Mouse (Mus musculus) kidney, postnatal 0 days (tissue): Measurements from ENCODE around the gene Atrn. TPM values are rescaled to one million over a fixed set of nuclear protein-coding genes. Genes with fewer than 3 reads are reported as not detected.

ENCODE experiments used
- ATAC-seq: fragments of 200-750 bp; cut with Nextera tagmentation; replicated peaks from 2 replicates; pipeline ENCODE4 v1.8.0; 2017; ENCODE audit warnings: low read depth, moderate number of reproducible peaks, moderate TSS enrichment, moderate library complexity; ENCODE audit not compliant: low FRiP score
- DNase-seq: peaks from one replicate; pipeline ENCODE4 v3.0.0-alpha.2; 2016; ENCODE audit warnings: low spot score
- H3K27ac ChIP-seq: fragments of 300-500 bp; sonication (generic); 2 replicates; pipeline ENCODE4 v1.5.1; 2014; ENCODE audit warnings: mild to moderate bottlenecking
- H3K27me3 ChIP-seq: fragments of 300-500 bp; sonication (generic); 2 replicates; pipeline ENCODE4 v1.6.1; 2014; ENCODE audit warnings: low read length, mixed read lengths; ENCODE audit not compliant: insufficient read depth
- H3K36me3 ChIP-seq: fragments of 300-500 bp; sonication (generic); 2 replicates; pipeline ENCODE4 v1.6.1; 2014; ENCODE audit warnings: low read length, mixed read lengths; ENCODE audit not compliant: insufficient read depth
- H3K4me1 ChIP-seq: fragments of 300-500 bp; sonication (generic); replicated peaks from 2 replicates; pipeline ENCODE4 v1.6.1; 2014; ENCODE audit warnings: antibody characterized with exemption, low read length, mixed read lengths; ENCODE audit not compliant: insufficient read depth
- H3K4me2 ChIP-seq: fragments of 300-500 bp; sonication (generic); 2 replicates; pipeline ENCODE4 v1.6.1; 2014; ENCODE audit warnings: mild to moderate bottlenecking, low read length, moderate library complexity, mixed read lengths
- H3K4me3 ChIP-seq: fragments of 300-500 bp; sonication (generic); replicated peaks from 2 replicates; pipeline ENCODE4 v1.5.1; 2014; ENCODE audit warnings: low read depth, low read length
- H3K9ac ChIP-seq: fragments of 300-500 bp; sonication (generic); 2 replicates; pipeline ENCODE4 v1.6.1; 2014; ENCODE audit warnings: low read depth, low read length
- H3K9me3 ChIP-seq: fragments of 300-500 bp; sonication (generic); replicated peaks from 2 replicates; pipeline ENCODE4 v1.6.1; 2016; ENCODE audit warnings: low read length, inconsistent platforms, mixed read lengths
- CTCF ChIP-seq: IDR thresholded peaks from 2 replicates; pipeline ENCODE4 v1.5.1; 2016; ENCODE audit warnings: antibody characterized with exemption, low read depth, mild to moderate bottlenecking, moderate library complexity
- WGBS: fragments of 180-500 bp; shearing (Covaris S2); extraction: QIAGEN DNeasy Blood & Tissue Kit; methylation state at CpG from one replicate; pipeline ENCODE4 v1.1.7; 2014; 5-methylcytosine and 5-hydroxymethylcytosine counted together
- polyA plus RNA-seq: library from polyadenylated mRNA; unstranded; fragments of >200 nt; fragmentation: Nextera tagmentation; extraction: Ambion mirVana; gene quantifications from 2 replicates; pipeline ENCODE4 v1.2.1, GENCODE M21; 2015

Gene Atrn
- polyA plus RNA-seq, 1 experiment from 2014 or later: 6.2 TPM

- no peaks in the 10 kb centered on the region for H3K27me3 ChIP-seq
- no peak overlapping the region for H3K4me2 ChIP-seq
- no peak for TF ChIP-seq CTCF
- no peak overlapping the region for H3K9ac ChIP-seq
- peak; percentile 50 for DNase-seq
- no peak overlapping the region for H3K4me3 ChIP-seq
- H3K36me3 ChIP-seq: no peaks in the 10 kb centered on the region
- no peaks in the 10 kb centered on the region for H3K9me3 ChIP-seq
- H3K4me1 ChIP-seq: 0 out of 2 replicates have a peak, but pooled peaks cover 6% of the 10 kb centered on the region
- 13% methylated on average over 3 of the region's 3 CpGs for WGBS
- H3K27ac ChIP-seq: peak overlapping the region; percentile 5; the same call in 1 of the 2 replicates
- ATAC-seq: no peak
Observed at GRCm38 (mm10) chr2:130916521-130917147, 10.3 kb downstream of the Atrn start.

DNA sequence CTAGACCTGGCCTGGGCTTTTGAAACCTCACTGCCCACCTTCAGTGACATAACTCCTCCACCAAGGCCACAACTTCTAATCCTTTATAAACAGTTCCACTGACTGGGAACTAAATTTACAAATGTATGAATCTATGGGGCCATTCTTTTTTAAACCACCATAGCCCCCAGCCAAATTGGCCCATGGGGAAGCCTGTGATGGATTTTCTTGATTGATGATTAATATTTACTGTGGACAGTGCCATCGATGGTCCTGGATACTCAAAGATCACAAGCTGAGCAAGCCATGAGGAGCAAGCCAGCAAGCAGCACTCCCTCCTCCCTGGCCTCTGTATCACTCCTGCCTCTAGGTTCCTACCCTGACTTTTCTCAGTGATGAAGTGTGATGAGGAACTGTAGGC lies 11.4 kb downstream of the Atrn start:
- WGBS: 92% methylated on average over 1 of the region's 1 CpGs
- Histone ChIP-seq H3K4me1 (0 out of 2 replicates have a peak, but pooled peaks cover 6% of the 10 kb centered on the region), H3K27me3 (no peaks in the 10 kb centered on the region), H3K9me3 (no peaks in the 10 kb centered on the region), H3K4me2 (no peak overlapping the region), H3K4me3 (no peak overlapping the region), H3K9ac (no peak overlapping the region), H3K36me3 (no peaks in the 10 kb centered on the region), H3K27ac (no peak overlapping the region)
- no peak for DNase-seq
- TF ChIP-seq CTCF: no peak
- no peak for ATAC-seq

- H3K36me3 ChIP-seq: no peaks in the 10 kb centered on the region
- ATAC-seq (no peak), DNase-seq (peak; percentile 5)
- H3K27ac ChIP-seq: no peak overlapping the region
- no peaks in the 10 kb centered on the region for H3K27me3 ChIP-seq
- 0 out of 2 replicates have a peak, but pooled peaks cover 4% of the 10 kb centered on the region for H3K4me1 ChIP-seq
- H3K4me3 ChIP-seq: no peak overlapping the region
- H3K9ac ChIP-seq: no peak overlapping the region
- no peaks in the 10 kb centered on the region for H3K9me3 ChIP-seq
- 35% methylated on average over 5 of the region's 5 CpGs for WGBS
- no peak for TF ChIP-seq CTCF
- H3K4me2 ChIP-seq: no peak overlapping the region
Observed at GRCm38 (mm10) chr2:130919062-130919593, 12.8 kb downstream of the Atrn start.

DNA sequence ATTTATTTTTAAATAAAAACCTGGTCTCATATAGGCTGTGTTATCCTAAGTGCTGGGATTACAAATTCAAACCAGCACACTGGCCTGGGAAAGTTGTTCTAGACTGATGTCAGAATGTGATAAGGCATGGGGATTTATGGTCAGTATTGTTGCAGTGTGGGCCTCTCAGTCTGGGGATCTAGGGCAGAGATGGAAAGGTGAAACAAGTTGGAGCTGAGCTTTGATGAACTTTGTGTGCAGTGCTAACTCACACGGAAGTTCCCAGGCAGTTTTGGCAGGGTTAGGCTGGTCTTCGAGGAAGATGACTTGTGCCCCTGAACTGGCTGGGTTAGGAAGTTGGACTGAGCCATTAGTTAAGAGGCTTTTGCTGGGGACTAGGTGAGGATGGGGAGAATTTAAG lies 18.7 kb downstream of the Atrn start:
- ATAC-seq (no peak), DNase-seq (no peak)
- H3K36me3 ChIP-seq: no peaks in the 10 kb centered on the region
- 58% methylated on average over 2 of the region's 2 CpGs for WGBS
- TF ChIP-seq CTCF: no peak
- H3K9ac ChIP-seq: no peak overlapping the region
- no peaks in the 10 kb centered on the region for H3K27me3 ChIP-seq
- H3K4me2 ChIP-seq: no peak overlapping the region
- H3K9me3 ChIP-seq: no peaks in the 10 kb centered on the region
- H3K27ac ChIP-seq: no peak overlapping the region
- no peak overlapping the region for H3K4me3 ChIP-seq
- H3K4me1 ChIP-seq: no peaks in the 10 kb centered on the region

DNA sequence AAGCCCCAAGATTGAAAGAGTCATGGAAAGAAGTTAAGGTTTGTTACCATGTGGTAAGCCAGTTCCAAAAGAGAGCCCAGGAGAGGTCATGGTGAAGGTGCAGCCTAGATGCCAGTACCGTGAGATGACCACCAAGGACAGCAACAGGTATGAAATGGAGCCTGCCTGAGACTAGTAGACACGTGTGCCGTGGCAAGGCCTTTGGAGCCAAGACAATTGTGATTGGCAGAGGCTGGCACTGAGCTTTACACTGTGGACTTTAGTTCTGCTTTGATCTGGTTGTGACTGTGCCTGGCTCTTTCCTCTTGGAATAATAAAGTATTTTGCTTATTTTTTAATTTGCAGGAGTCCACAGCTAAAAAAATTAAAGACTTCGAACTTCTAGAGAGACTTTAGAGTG lies 21.7 kb downstream of the Atrn start:
- H3K27ac ChIP-seq: no peak overlapping the region
- 90% methylated on average over 4 of the region's 4 CpGs for WGBS
- TF ChIP-seq CTCF: no peak
- H3K27me3 ChIP-seq: no peaks in the 10 kb centered on the region
- H3K4me2 ChIP-seq: no peak overlapping the region
- no peaks in the 10 kb centered on the region for H3K4me1 ChIP-seq
- no peak overlapping the region for H3K9ac ChIP-seq
- no peak overlapping the region for H3K4me3 ChIP-seq
- no peak for ATAC-seq
- no peaks in the 10 kb centered on the region for H3K9me3 ChIP-seq
- H3K36me3 ChIP-seq: no peaks in the 10 kb centered on the region
- DNase-seq: no peak

DNA sequence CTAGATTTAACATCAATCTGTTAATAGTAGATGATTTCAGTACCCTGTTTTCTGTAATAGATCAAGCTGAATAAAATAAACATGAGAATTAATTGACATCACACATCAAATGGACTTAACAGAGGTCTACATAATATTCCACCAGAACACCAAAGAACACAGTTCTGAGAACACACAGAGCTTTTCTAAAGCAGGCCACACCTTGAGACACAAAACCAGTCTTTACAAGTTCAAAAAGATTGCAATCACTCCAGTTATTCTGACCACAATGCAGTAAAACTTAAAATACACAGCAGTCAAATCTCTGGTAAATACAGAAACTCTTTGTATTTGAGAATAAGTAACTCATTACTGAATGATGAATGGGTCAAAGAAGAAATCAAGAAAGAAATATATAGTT lies 22.2 kb downstream of the Atrn start:
- no peaks in the 10 kb centered on the region for H3K36me3 ChIP-seq
- H3K9me3 ChIP-seq: no peaks in the 10 kb centered on the region
- H3K4me2 ChIP-seq: no peak overlapping the region
- H3K27ac ChIP-seq: no peak overlapping the region
- H3K9ac ChIP-seq: no peak overlapping the region
- no peak overlapping the region for H3K4me3 ChIP-seq
- ATAC-seq: no peak
- H3K4me1 ChIP-seq: no peaks in the 10 kb centered on the region
- no peaks in the 10 kb centered on the region for H3K27me3 ChIP-seq
- TF ChIP-seq CTCF: no peak
- no peak for DNase-seq

GRCm38 (mm10) chr2:130929994-130930393 lies 23.7 kb downstream of the Atrn start:
- no peak for TF ChIP-seq CTCF
- no peak for ATAC-seq
- H3K4me3 ChIP-seq: no peak overlapping the region
- H3K27ac ChIP-seq: no peak overlapping the region
- H3K9me3 ChIP-seq: no peaks in the 10 kb centered on the region
- H3K4me1 ChIP-seq: no peaks in the 10 kb centered on the region
- no peaks in the 10 kb centered on the region for H3K27me3 ChIP-seq
- no peak overlapping the region for H3K4me2 ChIP-seq
- no peak overlapping the region for H3K9ac ChIP-seq
- 89% methylated on average over 5 of the region's 5 CpGs for WGBS
- DNase-seq: no peak
- no peaks in the 10 kb centered on the region for H3K36me3 ChIP-seq
